13 mouse cellular contexts compared by ENCODE assay signal in genomic region chr5:124637300-124637699, GRCm38 (mm10). TPM values are rescaled to one million over a fixed set of nuclear protein-coding genes. Genes with fewer than 3 reads are reported as not detected.
DNase-seq lines count a peak whose midpoint lies in the region; ATAC-seq and TF ChIP-seq lines count a peak whose summit lies in the region.
"Had no signal": no experiment of that assay in that cellular context is flagged by ENCODE, and none has a peak within 500 bp of the region (broad histone marks: within the 10 kb centered on the region; RNA-seq: fewer than 3 reads in every experiment).

No protein-coding gene starts in this region.

- TF ChIP-seq EP300 in MEL (IDR thresholded peaks at IDR 0.05; ENCODE audit: low read depth in 1 of 2, low read length in 2 of 2): no peak

- 88% methylated on average over 11 of the region's 11 CpGs for WGBS in limb, embryonic 14.5 days

- H3K9ac ChIP-seq in MEL (ENCODE audit: control insufficient read depth, low read depth, low read length, poor library complexity, severe bottlenecking): no peak overlapping the region
- H3K9ac ChIP-seq in limb, embryonic 14.5 days (ENCODE audit: low read depth, low read length, severe bottlenecking): no peak overlapping the region
- H3K9ac ChIP-seq: liver, postnatal 0 days; neural tube, embryonic 15.5 days had no signal

- no peak for ATAC-seq in megakaryocyte, adult 5-6 weeks (ENCODE audit: poor library complexity, severe bottlenecking)
- ATAC-seq in limb, embryonic 14.5 days (ENCODE audit: low FRiP score, low read depth): peak; percentile 53; the same call in 1 of the 2 replicates
- no peak for ATAC-seq in cerebellum, adult (ENCODE audit: insufficient number of reproducible peaks, low FRiP score, low TSS enrichment)
- ATAC-seq: liver, postnatal 0 days had no signal

- no peaks in the 10 kb centered on the region for H3K9me3 ChIP-seq in megakaryocyte, embryonic 14.5 days
- no peaks in the 10 kb centered on the region for H3K9me3 ChIP-seq in MEL (replicated peaks; ENCODE audit: insufficient read depth, low read length)
- H3K9me3 ChIP-seq in limb, embryonic 14.5 days (ENCODE audit: control insufficient read depth, low read length): no peaks in the 10 kb centered on the region
- H3K9me3 ChIP-seq: neural tube, embryonic 15.5 days had no signal

- peak; percentile 39 for DNase-seq in MEL (ENCODE audit: low read depth, low spot score)
- peak; percentile 31 for DNase-seq in limb, embryonic 14.5 days (ENCODE audit: low spot score)
- peak; percentile 80 for DNase-seq in thymus, postnatal 25 days
- DNase-seq in urinary bladder, postnatal 25 days (ENCODE audit: low spot score): no peak
- DNase-seq: cerebellum, postnatal 36 days; gastrocnemius, adult 2 months; layer of hippocampus, postnatal 36 days; liver, postnatal 0 days had no signal

- H3K27me3 ChIP-seq in megakaryocyte, embryonic 14.5 days (replicated peaks): no peaks in the 10 kb centered on the region
- no peaks in the 10 kb centered on the region for H3K27me3 ChIP-seq in MEL (ENCODE audit: control insufficient read depth in 1 of 2, insufficient read depth in 2 of 2, low read length in 2 of 2)
- no peaks in the 10 kb centered on the region for H3K27me3 ChIP-seq in limb, embryonic 14.5 days (ENCODE audit: control insufficient read depth, insufficient read depth, low read length)
- H3K27me3 ChIP-seq: neural tube, embryonic 15.5 days had no signal

- H3K36me3 ChIP-seq in megakaryocyte, embryonic 14.5 days (replicated peaks; ENCODE audit: low read length): peaks cover 87% of the 10 kb centered on the region
- H3K36me3 ChIP-seq in MEL (ENCODE audit: control insufficient read depth in 1 of 2, insufficient read depth in 2 of 2, low read length in 2 of 2): peaks cover 14 to 22% of the 10 kb centered on the region in 2 experiments
- H3K36me3 ChIP-seq in limb, embryonic 14.5 days (ENCODE audit: control insufficient read depth, insufficient read depth, low read length): peaks cover 81% of the 10 kb centered on the region

- peaks cover 60% of the 10 kb centered on the region for H3K4me1 ChIP-seq in megakaryocyte, embryonic 14.5 days
- H3K4me1 ChIP-seq in MEL (ENCODE audit: control insufficient read depth in 1 of 2, insufficient read depth in 2 of 2, low read length in 2 of 2): peaks cover 4 to 24% of the 10 kb centered on the region in 2 experiments
- no peaks in the 10 kb centered on the region for H3K4me1 ChIP-seq in limb, embryonic 14.5 days (ENCODE audit: control insufficient read depth, insufficient read depth, low read length)
- H3K4me1 ChIP-seq: neural tube, embryonic 15.5 days had no signal

- H3K27ac ChIP-seq in MEL (ENCODE audit: control insufficient read depth, low read depth, low read length): no peak overlapping the region
- no peak overlapping the region for H3K27ac ChIP-seq in limb, embryonic 14.5 days (replicated peaks; ENCODE audit: low read depth, low read length)
- H3K27ac ChIP-seq: gastrocnemius, adult 2 months; neural tube, embryonic 15.5 days had no signal

- H3K4me2 ChIP-seq in limb, embryonic 14.5 days (replicated peaks; ENCODE audit: low read depth, low read length, severe bottlenecking): no peak overlapping the region
- H3K4me2 ChIP-seq: midbrain, embryonic 11.5 days; neural tube, embryonic 15.5 days had no signal

- no peak for TF ChIP-seq POLR2A in MEL (IDR thresholded peaks at IDR 0.05; ENCODE audit: control insufficient read depth in 1 of 2, insufficient read depth in 1 of 2, low read depth in 1 of 2, low read length in 2 of 2, poor library complexity in 1 of 2)
- TF ChIP-seq POLR2A in limb, embryonic 14.5 days (IDR thresholded peaks at IDR 0.05; ENCODE audit: borderline replicate concordance, extremely low read depth, insufficient read depth, insufficient read length): no peak

- H3K79me2 ChIP-seq in MEL (ENCODE audit: control insufficient read depth, insufficient read depth, low read length, poor library complexity): peaks cover 4% of the 10 kb centered on the region; the same call in 1 of the 2 replicates

- peak overlapping the region; percentile 40 for H3K4me3 ChIP-seq in megakaryocyte, embryonic 14.5 days (replicated peaks)
- H3K4me3 ChIP-seq in MEL (ENCODE audit: control insufficient read depth in 1 of 2, insufficient read depth in 1 of 2, low read depth in 2 of 2, low read length in 2 of 2): no peak overlapping the region
- no peak overlapping the region for H3K4me3 ChIP-seq in limb, embryonic 14.5 days (replicated peaks; ENCODE audit: low read length)
- H3K4me3 ChIP-seq: gastrocnemius, adult 2 months; neural tube, embryonic 15.5 days had no signal

- TF ChIP-seq CTCF in MEL (IDR thresholded peaks at IDR 0.05 in 2 of 3, conservative IDR thresholded peaks at IDR 0.05 in 1 of 3; ENCODE audit: control insufficient read depth in 1 of 3, insufficient read depth in 1 of 3, low read depth in 2 of 3, low read length in 3 of 3, poor library complexity in 1 of 3, severe bottlenecking in 1 of 3): no peak

- TF ChIP-seq RAD21 in MEL (IDR thresholded peaks at IDR 0.05; ENCODE audit: low read depth, low read length): no peak

TF ChIP-seq in MEL, 35 proteins besides CTCF, POLR2A, EP300 and RAD21:
- peak; percentile 17; the same call in 1 of the 2 replicates for TF ChIP-seq ETS1 (IDR thresholded peaks at IDR 0.05; ENCODE audit: low read depth, low read length)
- TF ChIP-seq ELF1 (IDR thresholded peaks at IDR 0.05; ENCODE audit: low read depth, low read length): no peak
- TF ChIP-seq MAZ (IDR thresholded peaks at IDR 0.05; ENCODE audit: low read depth, low read length): no peak
- no peak for TF ChIP-seq NELFE (IDR thresholded peaks at IDR 0.05; ENCODE audit: low read depth, low read length)
TF ChIP-seq in MEL: peak in this region for 1.

RNA-seq across cellular contexts. Expression of gene Atp6v0a2, which starts 8.9 kb away (rescaled TPM):
- 24.2 and 43.3 TPM in 2 replicates for polyA plus RNA-seq in megakaryocyte, embryonic 14.5 days (2012; ENCODE audit: insufficient read depth, low replicate concordance)
- total RNA-seq in megakaryocyte, adult 5-6 weeks (2015): 15.2 and 16.6 TPM in 2 replicates
- 19.4 and 24.0 TPM in 2 replicates for total RNA-seq in megakaryocyte, adult 5-6 weeks (2017)
- 22.3 and 31.0 TPM in 2 replicates for total RNA-seq in MEL (2012; rRNA removed)
- 10 to 100 TPM in 1 of 2 experiments, not detected in 1; 30.0 TPM for polyA plus RNA-seq in MEL (2012; ENCODE audit: insufficient read depth in 1 of 2, insufficient read length in 2 of 2, low read depth in 1 of 2, low replicate concordance in 2 of 2, missing spikeins in 1 of 2)
- 33.3 and 39.7 TPM in 2 replicates for polyA plus RNA-seq in limb, embryonic 14.5 days (2012; rRNA removed)
- 42.8 and 45.4 TPM in 2 replicates for polyA plus RNA-seq in limb, embryonic 14.5 days (2014; fragmentation: Nextera tagmentation; extraction: Ambion mirVana)

RNA-seq across cellular contexts. Expression of gene Gtf2h3, which starts 58.4 kb away (rescaled TPM):
- polyA plus RNA-seq in megakaryocyte, embryonic 14.5 days (2012; ENCODE audit: insufficient read depth, low replicate concordance): 3.1 TPM in 1 of 2 replicates, not detected in the other
- 8.0 and 8.6 TPM in 2 replicates for total RNA-seq in megakaryocyte, adult 5-6 weeks (2015)
- total RNA-seq in megakaryocyte, adult 5-6 weeks (2017): 11.6 and 20.7 TPM in 2 replicates
- 88.2 and 116 TPM in 2 replicates for total RNA-seq in MEL (2012; rRNA removed)
- 10 to 100 TPM in 1 of 2 experiments, not detected in 1; 86.1 TPM for polyA plus RNA-seq in MEL (2012; ENCODE audit: insufficient read depth in 1 of 2, insufficient read length in 2 of 2, low read depth in 1 of 2, low replicate concordance in 2 of 2, missing spikeins in 1 of 2)
- polyA plus RNA-seq in limb, embryonic 14.5 days (2012; rRNA removed): 86.9 and 94.6 TPM in 2 replicates
- polyA plus RNA-seq in limb, embryonic 14.5 days (2014; fragmentation: Nextera tagmentation; extraction: Ambion mirVana): 62.6 and 76.4 TPM in 2 replicates

RNA-seq across cellular contexts. Expression of gene Eif2b1, which starts 58.4 kb away (rescaled TPM):
- 8.4 and 10.9 TPM in 2 replicates for polyA plus RNA-seq in megakaryocyte, embryonic 14.5 days (2012; ENCODE audit: insufficient read depth, low replicate concordance)
- 24.8 and 28.0 TPM in 2 replicates for total RNA-seq in megakaryocyte, adult 5-6 weeks (2015)
- total RNA-seq in megakaryocyte, adult 5-6 weeks (2017): 15.6 and 20.0 TPM in 2 replicates
- 96.6 and 119 TPM in 2 replicates for total RNA-seq in MEL (2012; rRNA removed)
- 100 to 1,000 TPM; 126 to 599 TPM for polyA plus RNA-seq in MEL (2012; ENCODE audit: insufficient read depth in 1 of 2, insufficient read length in 2 of 2, low read depth in 1 of 2, low replicate concordance in 2 of 2, missing spikeins in 1 of 2)
- polyA plus RNA-seq in limb, embryonic 14.5 days (2012; rRNA removed): 37.4 and 42.5 TPM in 2 replicates
- polyA plus RNA-seq in limb, embryonic 14.5 days (2014; fragmentation: Nextera tagmentation; extraction: Ambion mirVana): 71.3 and 73.5 TPM in 2 replicates
